Mouse (Mus musculus) ES-E14 (cell line): ENCODE data around the gene Sik3. TPM values are rescaled to one million over a fixed set of nuclear protein-coding genes. Genes with fewer than 3 reads are reported as not detected.

Experiments
- DNase-seq: peaks from one replicate; pipeline ENCODE4 v3.0.0-alpha.2; 2013; ENCODE audit warnings: low read depth, low spot score
- H3K27ac ChIP-seq: 2 replicates; pipeline ENCODE4 v1.5.1; 2012; ENCODE audit warnings: low read depth, mild to moderate bottlenecking, low read length, moderate library complexity, mixed read lengths; ENCODE audit not compliant: poor library complexity, insufficient read depth, severe bottlenecking
- H3K36me3 ChIP-seq: 2 replicates; pipeline ENCODE4 v1.6.1; 2012; ENCODE audit warnings: mild to moderate bottlenecking, low read length, moderate library complexity, mixed read lengths; ENCODE audit not compliant: control insufficient read depth, poor library complexity, insufficient read depth, severe bottlenecking
- H3K4me1 ChIP-seq, 2 experiments: fragments of 150-350 bp in 1 of 2; sonication (generic) in 1 of 2; 2 replicates each; pipeline ENCODE4 v1.6.1; 2012; ENCODE audit warnings: low read length in 2 of 2, mild to moderate bottlenecking in 1 of 2, mixed read lengths in 1 of 2; ENCODE audit not compliant: control insufficient read depth in 2 of 2, insufficient read depth in 2 of 2, poor library complexity in 1 of 2
- H3K4me3 ChIP-seq, 2 experiments: fragments of 150-350 bp in 1 of 2; sonication (generic) in 1 of 2; 2 replicates each; pipeline ENCODE4 v1.5.1; 2012; ENCODE audit warnings: low read length in 2 of 2, low read depth in 1 of 2, mild to moderate bottlenecking in 1 of 2, mixed read lengths in 1 of 2; ENCODE audit not compliant: insufficient read depth in 1 of 2, poor library complexity in 1 of 2, severe bottlenecking in 1 of 2
- H3K9ac ChIP-seq: 2 replicates; pipeline ENCODE4 v1.6.1; 2012; ENCODE audit warnings: low read depth, mild to moderate bottlenecking, low read length, mixed read lengths; ENCODE audit not compliant: poor library complexity, insufficient read depth, severe bottlenecking
- H3K9me3 ChIP-seq: fragments of 150-350 bp; sonication (generic); 2 replicates; pipeline ENCODE4 v1.6.1; 2012; ENCODE audit warnings: low read depth, mild to moderate bottlenecking, low read length; ENCODE audit not compliant: control insufficient read depth, insufficient read depth
- CHD2 ChIP-seq: IDR thresholded peaks from 2 replicates; pipeline ENCODE4 v1.6.1; 2014; ENCODE audit warnings: mild to moderate bottlenecking, low read depth, low read length, inconsistent platforms
- HCFC1 ChIP-seq: IDR thresholded peaks from 2 replicates; pipeline ENCODE4 v1.6.1; 2012; ENCODE audit warnings: low read length, inconsistent platforms, borderline replicate concordance; ENCODE audit not compliant: insufficient read depth
- MAFK ChIP-seq: IDR thresholded peaks from 2 replicates; pipeline ENCODE4 v1.6.1; 2014; ENCODE audit warnings: mild to moderate bottlenecking, low read depth, low read length, inconsistent platforms; ENCODE audit not compliant: insufficient read depth
- ZC3H11A ChIP-seq: IDR thresholded peaks from 2 replicates; pipeline ENCODE4 v1.6.1; 2012; ENCODE audit warnings: low read depth, mild to moderate bottlenecking, inconsistent platforms, low read length, borderline replicate concordance
- ZNF384 ChIP-seq: IDR thresholded peaks from 2 replicates; pipeline ENCODE4 v1.6.1; 2012; ENCODE audit warnings: low read depth, low read length, inconsistent platforms
- in situ Hi-C, 2 experiments: fragments of 600-800 bp; cut with MboI; formaldehyde crosslinking; loops; one replicate each; pipeline ENCODE4 v1.15.1; 2025; ENCODE audit warnings: low sequenced_read_pairs in 2 of 2, inconsistent platforms in 1 of 2; ENCODE audit not compliant: unreplicated experiment in 2 of 2
- total RNA-seq: library from RNA; depleted of rRNA; stranded (reverse); fragments of 300-350 nt; gene quantifications from 2 replicates; pipeline ENCODE4 v1.2.3, GENCODE M21; 2012

The Sik3 gene
- total RNA-seq, 1 experiment: 18.9 TPM

DNA sequence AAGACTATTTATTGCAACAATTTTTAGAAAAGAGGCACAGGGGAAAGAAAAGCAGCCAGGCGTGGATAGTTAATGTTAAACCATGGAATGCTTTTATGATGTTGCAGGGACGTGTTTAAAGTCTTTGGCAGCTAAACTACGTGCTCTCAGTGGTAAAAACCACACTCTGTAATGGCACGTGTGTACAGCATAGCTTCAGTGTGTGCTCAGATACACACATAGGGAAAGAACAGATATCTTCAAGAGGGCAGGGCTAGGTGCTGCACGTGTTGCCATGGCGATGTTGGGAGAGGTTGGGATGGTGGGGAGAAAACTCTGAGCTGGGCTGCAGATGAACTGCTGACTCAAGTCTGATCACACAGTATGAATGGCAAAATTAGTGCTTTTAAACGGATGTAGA is 90.5 kb downstream of the Sik3 start:
- Histone ChIP-seq H3K4me1 (no peaks in the 10 kb centered on the region), H3K4me3 (no peak overlapping the region), H3K9ac (no peak overlapping the region), H3K9me3 (no peaks in the 10 kb centered on the region), H3K27ac (no peak overlapping the region), H3K36me3 (no peaks in the 10 kb centered on the region)
- in situ Hi-C loops: no loop called here
- TF ChIP-seq CHD2 (no peak), HCFC1 (no peak), ZC3H11A (no peak), ZNF384 (no peak), MAFK (no peak)
- no peak for DNase-seq

DNA sequence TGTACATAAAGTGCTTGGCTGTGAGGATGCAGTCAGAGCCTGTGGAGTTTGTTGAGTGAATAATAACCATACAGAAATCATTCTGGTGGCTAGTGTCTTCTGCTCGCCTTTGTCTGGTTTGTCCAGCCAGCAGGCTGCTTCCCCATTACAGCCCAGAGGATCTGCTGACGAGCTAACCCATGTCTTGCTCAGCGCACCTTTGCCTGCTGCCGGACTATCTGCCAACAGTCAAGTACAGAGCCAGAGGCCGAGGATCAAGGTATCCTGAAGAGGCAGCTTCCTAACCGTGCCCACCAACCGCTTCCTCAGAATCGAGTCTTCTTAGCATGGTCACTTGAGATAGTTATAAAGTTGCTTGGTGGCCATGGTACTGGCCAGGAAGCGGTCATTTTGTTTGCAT is 93.5 kb downstream of the Sik3 start:
- Histone ChIP-seq H3K4me1 (no peaks in the 10 kb centered on the region), H3K27ac (no peak overlapping the region), H3K9me3 (no peaks in the 10 kb centered on the region), H3K4me3 (no peak overlapping the region), H3K9ac (no peak overlapping the region), H3K36me3 (no peaks in the 10 kb centered on the region)
- in situ Hi-C loops: no loop called here
- no peak for TF ChIP-seq ZC3H11A
- TF ChIP-seq HCFC1: no peak
- no peak for TF ChIP-seq ZNF384
- TF ChIP-seq MAFK: no peak
- TF ChIP-seq CHD2: no peak
- no peak for DNase-seq

DNA sequence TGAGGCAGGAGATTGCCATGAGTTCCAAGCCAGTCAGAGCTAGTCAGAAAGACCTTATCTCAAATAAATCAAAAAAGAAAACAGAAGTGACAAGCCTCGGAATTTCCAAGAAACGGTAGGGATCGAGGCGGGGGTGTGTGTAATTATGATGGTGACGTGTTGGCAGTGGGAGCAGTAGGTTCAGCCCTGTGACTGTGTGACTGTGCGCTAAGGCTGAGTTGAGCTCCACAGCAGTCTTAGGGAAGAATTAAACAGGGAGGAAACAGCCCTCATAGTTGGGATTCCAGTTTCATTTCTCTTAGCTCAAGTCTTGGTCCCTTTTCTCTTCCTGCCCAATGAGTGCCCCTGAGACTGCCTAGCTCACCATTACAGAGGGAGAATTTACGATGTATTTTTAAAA is 98.0 kb downstream of the Sik3 start:
- TF ChIP-seq MAFK (no peak), CHD2 (no peak), HCFC1 (no peak), ZNF384 (no peak), ZC3H11A (no peak)
- H3K36me3 ChIP-seq: no peaks in the 10 kb centered on the region
- in situ Hi-C loops: no loop called here
- DNase-seq: no peak
- H3K4me1 ChIP-seq: peaks cover 0 to 2% of the 10 kb centered on the region in 2 experiments; a peak in 1 of 4 replicates
- H3K9me3 ChIP-seq: no peaks in the 10 kb centered on the region
- no peak overlapping the region for H3K9ac ChIP-seq
- no peak overlapping the region for H3K27ac ChIP-seq
- no peak overlapping the region for H3K4me3 ChIP-seq

DNA sequence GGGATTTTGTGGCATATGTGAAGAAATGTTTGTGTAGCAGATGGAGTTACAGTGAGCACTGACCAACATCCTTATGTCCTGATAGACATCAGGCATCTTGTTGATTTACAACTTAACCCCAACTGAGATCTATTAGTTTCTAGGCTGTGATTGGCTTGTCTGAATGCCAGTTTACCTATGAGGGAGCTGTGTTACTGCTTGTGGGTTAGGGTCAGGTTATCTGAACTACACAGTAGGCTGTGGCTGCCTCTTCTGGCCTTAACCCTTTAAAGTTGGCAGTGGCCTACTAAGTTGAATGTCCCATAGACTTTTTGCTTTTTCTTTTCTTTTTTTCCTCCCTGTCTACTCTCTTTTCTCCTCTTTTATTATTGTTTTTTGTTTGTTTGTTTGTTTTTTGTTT is 98.7 kb downstream of the Sik3 start:
- TF ChIP-seq ZNF384 (no peak), MAFK (no peak), CHD2 (no peak), ZC3H11A (no peak), HCFC1 (no peak)
- H3K4me1 ChIP-seq: peaks cover 0 to 2% of the 10 kb centered on the region in 2 experiments; a peak in 1 of 4 replicates
- in situ Hi-C loops: no loop called here
- no peak overlapping the region for H3K4me3 ChIP-seq
- no peak overlapping the region for H3K9ac ChIP-seq
- no peaks in the 10 kb centered on the region for H3K36me3 ChIP-seq
- no peak for DNase-seq
- H3K27ac ChIP-seq: no peak overlapping the region
- no peaks in the 10 kb centered on the region for H3K9me3 ChIP-seq

DNA sequence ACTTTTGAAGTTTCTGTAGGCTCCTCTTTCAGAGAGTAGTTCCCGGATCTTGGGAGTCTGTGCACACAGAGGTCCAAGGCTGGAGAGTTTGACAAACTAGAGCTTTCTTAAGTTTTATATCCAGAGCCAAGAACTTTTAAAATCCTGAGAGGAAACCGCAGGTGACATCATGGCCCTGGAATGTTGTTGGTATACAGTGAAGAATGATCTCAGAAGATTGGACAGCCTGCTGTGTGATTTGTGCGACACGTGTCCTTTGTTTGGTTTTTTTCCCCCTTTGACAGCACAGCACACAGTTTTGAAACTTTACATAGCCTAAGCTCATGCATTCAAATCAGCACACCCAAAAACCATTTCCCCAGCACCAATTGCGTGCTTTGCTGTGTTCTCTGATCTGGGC is 99.6 kb downstream of the Sik3 start:
- Histone ChIP-seq H3K4me1 (peaks cover 0 to 2% of the 10 kb centered on the region in 2 experiments; a peak in 1 of 4 replicates), H3K27ac (no peak overlapping the region), H3K9ac (no peak overlapping the region), H3K9me3 (no peaks in the 10 kb centered on the region), H3K4me3 (no peak overlapping the region), H3K36me3 (no peaks in the 10 kb centered on the region)
- in situ Hi-C loops: no loop called here
- TF ChIP-seq CHD2: no peak
- no peak for TF ChIP-seq MAFK
- TF ChIP-seq HCFC1: no peak
- TF ChIP-seq ZNF384: no peak
- TF ChIP-seq ZC3H11A: no peak
- DNase-seq: no peak
